Mouse (Mus musculus) brain, embryonic 14.5 days (tissue): ENCODE measurements at regions not wholly inside any gene's neighbourhood (a gene's known extent, or its start where the extent isn't known, plus 50 kb on each side); places are given as distances from the start of the nearest gene placed in this dataset.

ENCODE experiments used
- CTCF ChIP-seq: fragments of 200-500 bp; IDR thresholded peaks from 2 replicates; pipeline ENCODE4 v1.5.1; 2012; ENCODE audit warnings: inconsistent platforms, mild to moderate bottlenecking, moderate library complexity, borderline replicate concordance; ENCODE audit not compliant: insufficient read depth, insufficient read length; ENCODE audit errors: extremely low read depth
- POLR2A ChIP-seq: fragments of 200-500 bp; IDR thresholded peaks from 2 replicates; pipeline ENCODE4 v1.6.1; 2012; ENCODE audit warnings: mild to moderate bottlenecking, inconsistent platforms, borderline replicate concordance; ENCODE audit not compliant: poor library complexity, insufficient read depth, insufficient read length, severe bottlenecking; ENCODE audit errors: extremely low read depth

DNA sequence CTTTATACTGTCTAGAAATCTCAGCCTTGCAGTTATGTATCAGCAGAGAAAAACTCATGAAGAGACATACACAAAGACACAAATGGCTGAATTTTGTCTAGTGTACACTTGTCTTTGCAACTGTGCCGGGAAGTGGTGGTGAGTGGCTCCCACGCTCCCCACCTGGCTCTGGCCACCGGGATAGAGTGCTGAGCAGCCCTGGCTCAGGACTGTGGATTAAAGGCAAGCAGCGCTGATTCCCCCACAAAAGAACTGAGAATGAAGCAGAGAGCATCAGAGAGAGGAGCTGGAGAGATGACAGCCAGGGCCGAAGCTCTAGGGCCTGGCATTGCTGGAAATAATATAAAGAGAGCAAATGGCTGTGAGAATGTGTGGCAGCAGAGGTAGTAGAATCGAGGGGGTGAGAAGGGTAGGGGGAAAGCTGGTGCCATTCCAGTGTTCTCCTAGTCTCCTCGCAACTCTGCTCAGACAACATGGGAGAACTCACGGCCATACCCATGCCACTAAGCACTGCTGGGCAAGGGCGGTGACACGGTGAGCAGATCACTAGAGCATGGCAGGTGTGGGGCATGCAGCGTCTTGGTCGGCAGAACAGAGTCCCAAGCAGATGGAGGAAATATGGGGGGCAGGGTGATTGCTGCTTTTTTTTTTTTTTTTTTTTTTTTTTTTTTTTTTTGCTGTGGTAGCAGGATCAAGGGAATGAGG lies 257.1 kb upstream of the Ppp6c start:
- TF ChIP-seq CTCF (no peak), POLR2A (no peak)
